Mouse (Mus musculus) layer of hippocampus, adult 8-10 months (tissue): ENCODE results near the gene Vat1l. TPM values are rescaled to one million over a fixed set of nuclear protein-coding genes. Genes with fewer than 3 reads are reported as not detected.

Experiments
- DNase-seq, 2 experiments: peaks; one replicate each; pipeline ENCODE4 v3.0.0; 2022; ENCODE audit warnings: low spot score in 2 of 2
- total RNA-seq, 4 experiments: library from RNA; stranded (reverse); gene quantifications; 2 replicates each; pipeline ENCODE4 v1.2.4; 2022

Vat1l gene
- 10 to 100 TPM; 12.5 to 15.3 (median 13.2) TPM for total RNA-seq

DNA sequence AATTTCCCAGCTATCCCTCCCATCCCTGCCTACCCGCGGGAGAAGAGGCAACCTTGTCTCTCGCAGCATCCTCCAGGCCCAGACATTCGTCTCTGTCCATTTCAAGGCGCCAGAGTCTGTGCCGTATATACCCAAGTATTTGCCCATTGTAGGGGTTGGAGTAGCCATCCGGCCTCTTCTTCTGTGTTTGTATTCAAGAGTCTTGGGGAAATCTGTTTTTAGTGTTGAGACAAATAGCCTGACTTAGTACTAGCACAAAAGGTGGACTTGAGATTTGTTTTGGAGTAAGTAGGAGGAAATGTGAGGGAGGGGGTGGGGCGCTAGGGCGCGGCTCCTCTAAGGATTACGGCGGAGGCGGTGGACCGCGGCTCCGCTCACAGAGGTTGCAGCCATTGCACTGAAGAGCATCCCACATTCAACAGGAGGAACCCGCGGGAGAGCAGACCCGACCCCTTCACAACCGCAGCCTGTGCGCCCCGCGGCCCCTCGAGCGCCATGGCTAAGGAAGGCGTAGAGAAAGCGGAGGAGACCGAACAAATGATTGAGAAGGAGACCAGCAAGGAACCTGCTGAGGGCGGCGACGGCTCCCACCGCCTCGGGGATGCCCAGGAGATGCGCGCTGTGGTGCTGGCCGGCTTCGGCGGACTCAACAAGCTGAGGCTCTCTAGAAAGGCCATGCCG is at the start of gene Vat1l:
TSS of gene Vat1l (plus strand) at position 392 of the 681 bp plus-strand sequence.
- peak in 1 of 2 experiments; percentile 25 for DNase-seq

- DNase-seq: no peak
Measured at GRCm38 (mm10) chr8:114158586-114158985, 46.8 kb upstream of the Vat1l start.

GRCm38 (mm10) chr8:114159666-114160065 is 45.7 kb upstream of the Vat1l start:
- DNase-seq: no peak

DNA sequence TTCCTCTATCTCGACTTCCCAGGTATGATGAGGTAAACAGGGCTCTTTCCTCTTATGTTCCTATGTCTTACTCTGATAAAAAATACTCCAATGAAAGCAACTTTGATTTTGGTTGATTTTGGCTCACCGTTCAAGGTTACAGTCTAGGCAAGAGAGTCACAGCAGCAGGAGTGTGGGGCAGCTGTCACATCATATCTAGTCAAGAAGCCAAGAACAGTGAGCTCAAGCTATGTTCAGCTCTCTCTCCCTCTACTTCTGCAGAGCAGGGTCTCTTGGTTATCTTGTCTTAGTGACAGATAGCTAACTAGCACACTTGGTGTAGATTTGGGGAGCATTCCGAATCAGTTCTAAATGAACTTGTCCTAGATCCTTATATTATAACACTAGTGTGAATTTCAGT is 41.5 kb upstream of the Vat1l start:
- no peak for DNase-seq

DNA sequence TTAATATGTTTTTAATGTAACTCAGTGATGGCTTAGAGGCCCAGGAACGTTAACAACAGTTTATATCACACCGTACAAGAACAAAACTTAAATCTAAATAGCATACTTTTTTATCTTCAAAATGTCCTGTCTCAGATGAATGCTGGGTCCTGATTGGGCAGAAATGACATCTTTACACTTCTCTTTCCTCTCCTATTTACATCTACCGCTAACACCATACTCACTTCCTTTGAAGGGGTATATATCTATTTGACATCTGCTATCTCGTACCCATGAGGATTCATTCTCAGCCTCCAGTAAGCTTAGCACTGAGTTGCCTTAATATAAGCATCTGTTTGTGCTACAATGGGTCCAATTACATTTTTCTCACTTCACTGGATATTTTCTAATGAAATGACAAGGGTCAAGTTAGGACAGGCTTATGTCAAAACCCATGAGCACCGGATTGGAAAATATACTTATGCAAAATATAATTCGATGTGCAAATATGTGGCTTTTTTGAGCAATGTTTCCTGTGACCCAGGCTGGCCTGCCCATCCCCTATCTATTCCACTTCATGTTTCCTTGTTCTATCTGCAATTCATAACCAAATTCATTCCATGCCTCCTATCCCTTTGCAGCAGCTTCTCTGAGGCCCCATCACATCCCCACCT is 40.8 kb upstream of the Vat1l start:
- DNase-seq: no peak

DNA sequence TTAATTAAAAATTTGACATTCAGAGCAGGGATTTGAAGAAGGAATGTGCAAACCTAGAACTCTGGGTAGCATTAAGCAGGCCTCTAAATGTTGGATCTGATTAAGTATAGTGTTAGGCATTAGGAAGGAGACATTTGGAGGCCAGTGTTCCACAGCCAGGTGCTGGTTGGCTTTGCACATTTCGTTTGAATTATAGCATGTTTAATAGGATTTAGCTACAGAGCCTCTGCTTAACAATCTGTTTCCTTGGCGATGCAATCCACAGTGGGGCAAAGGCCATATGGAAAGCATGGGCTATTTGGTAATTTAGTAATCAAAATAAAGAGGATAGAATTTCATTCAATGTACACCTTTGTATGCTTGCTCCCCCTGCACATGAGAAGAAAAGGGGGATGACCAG is 39.7 kb upstream of the Vat1l start:
- no peak for DNase-seq

- DNase-seq: no peak
Measured at GRCm38 (mm10) chr8:114176721-114177120, 28.7 kb upstream of the Vat1l start.

GRCm38 (mm10) chr8:114193334-114193733 is 12.1 kb upstream of the Vat1l start:
- no peak for DNase-seq

DNA sequence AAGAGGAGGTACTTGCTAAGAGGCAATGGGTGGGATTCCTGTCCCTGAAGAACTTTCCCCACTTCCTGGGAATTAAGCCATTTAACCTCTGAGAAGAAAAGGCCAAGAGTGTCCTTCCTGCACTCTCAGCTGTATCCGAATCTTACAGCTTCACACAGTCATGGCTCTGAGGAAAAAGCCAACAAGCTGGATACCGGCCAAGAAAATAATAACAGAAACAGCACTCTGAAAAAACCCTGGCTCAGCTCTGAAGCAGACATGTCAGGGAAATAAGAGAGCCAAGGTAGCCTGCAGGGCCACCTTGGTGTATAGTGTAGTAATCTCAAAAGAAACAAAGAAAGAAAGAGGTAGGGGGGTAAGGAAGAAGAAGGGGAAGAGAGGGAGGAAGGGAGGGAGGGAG is 6.4 kb upstream of the Vat1l start:
- DNase-seq: no peak

DNA sequence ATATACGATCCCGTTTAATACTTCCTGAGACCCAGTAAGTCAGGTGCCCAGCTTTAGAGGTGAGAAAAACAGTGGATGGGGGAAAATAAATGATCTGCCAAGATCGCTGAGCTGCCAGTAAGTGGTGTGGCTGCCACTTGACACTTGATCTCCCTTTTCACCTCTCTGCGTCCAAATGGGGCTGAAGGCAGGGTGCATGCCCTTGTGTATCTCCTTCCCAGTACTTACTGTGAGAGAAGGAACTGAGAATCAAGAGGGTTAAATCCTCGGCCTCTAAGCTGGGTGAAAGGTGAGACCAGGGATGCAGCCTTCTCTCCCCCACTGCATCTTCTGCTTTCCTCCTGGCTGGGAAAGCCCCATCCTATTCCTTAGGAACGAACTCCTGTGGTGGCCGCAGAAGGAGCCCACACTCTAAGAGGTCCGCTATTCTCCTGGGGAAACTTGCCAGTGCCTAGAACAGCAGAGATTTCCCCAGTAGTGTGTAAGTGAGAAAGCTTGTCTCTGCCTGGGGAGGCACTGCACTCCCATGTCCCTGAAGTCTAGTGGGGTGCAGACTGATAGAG is 1.1 kb downstream of the Vat1l start:
- DNase-seq: no peak

DNA sequence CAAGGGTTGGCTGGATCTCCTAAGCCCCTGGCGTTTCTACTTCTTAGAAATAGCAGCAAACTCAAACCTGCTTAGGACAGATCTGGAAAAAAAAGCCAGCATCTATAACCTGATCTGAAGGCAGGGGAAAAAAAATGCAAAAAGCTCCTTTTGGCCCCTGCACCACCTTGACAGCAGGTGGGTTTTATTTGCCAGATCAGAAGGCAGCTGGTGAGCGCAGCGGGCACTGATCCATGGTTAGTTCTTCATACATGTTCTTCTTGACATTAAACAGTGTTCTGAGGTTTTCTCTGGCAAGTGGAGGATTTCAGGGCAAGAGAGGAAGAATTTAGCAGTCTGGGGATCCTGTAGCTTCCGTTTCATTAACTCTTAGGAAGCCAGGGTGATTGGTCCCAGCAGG is 1.6 kb downstream of the Vat1l start:
- no peak for DNase-seq

DNA sequence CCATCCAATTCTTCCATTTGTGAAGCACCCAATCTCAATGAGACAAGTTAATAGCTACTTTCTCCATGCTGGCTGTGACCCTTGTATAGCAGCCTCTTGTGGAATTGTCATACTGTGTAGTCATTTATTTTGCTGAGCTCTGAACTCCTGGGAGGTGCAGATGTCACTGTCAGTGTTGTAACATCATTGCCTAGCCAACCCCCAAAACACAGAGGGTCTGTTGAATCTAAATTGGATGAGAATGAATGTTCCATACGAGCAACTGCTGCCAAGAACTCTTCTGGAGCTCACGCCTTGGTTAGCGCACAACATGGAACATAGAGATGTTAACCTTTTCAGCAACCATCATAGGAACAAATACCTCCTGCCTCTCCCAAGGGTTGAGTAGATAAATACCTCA is 15.4 kb downstream of the Vat1l start:
- DNase-seq: no peak

GRCm38 (mm10) chr8:114222001-114222400 is 16.6 kb downstream of the Vat1l start:
- DNase-seq: no peak

DNA sequence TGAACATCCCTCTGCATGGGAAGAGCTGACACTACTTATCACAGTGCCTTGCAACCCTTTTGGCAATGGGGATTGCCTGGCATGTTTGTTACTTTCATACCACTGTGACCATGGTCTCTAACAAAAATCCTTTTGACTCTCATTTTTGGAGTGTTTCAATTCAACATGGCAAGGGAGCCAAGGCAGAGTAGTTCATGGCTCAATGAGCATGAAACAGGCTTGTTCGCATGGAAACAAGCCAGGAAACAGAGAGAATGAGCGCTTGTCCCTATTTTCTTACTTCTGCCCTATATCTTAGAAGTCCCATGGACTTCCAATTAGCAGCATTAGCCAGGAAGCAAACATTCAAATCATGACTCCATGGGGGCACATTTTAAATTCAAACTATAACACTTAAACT is 18.6 kb downstream of the Vat1l start:
- no peak for DNase-seq

- DNase-seq: no peak
Measured at GRCm38 (mm10) chr8:114251321-114252065, 46.1 kb downstream of the Vat1l start.

DNA sequence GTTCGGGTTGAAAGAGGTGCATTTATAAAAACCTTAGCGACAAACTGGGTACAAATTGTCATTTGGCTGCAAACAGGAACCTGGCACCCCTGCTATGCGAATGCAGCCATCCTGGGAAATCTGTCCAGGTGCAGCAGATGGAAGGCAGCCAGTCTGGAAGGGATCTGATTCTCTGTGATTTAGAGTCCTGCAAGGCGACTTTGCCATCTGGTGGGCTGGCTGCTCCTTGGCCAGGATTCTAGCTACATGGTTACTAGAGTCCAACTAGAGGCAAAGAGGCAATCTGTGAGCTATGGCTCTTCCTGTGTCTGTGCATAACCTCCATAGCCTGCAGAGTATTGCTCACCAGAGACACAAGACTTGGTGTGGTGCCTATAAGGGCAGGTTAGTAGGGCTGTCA is 53.3 kb downstream of the Vat1l start:
- DNase-seq: peak in 1 of 2 experiments; percentile 14

DNA sequence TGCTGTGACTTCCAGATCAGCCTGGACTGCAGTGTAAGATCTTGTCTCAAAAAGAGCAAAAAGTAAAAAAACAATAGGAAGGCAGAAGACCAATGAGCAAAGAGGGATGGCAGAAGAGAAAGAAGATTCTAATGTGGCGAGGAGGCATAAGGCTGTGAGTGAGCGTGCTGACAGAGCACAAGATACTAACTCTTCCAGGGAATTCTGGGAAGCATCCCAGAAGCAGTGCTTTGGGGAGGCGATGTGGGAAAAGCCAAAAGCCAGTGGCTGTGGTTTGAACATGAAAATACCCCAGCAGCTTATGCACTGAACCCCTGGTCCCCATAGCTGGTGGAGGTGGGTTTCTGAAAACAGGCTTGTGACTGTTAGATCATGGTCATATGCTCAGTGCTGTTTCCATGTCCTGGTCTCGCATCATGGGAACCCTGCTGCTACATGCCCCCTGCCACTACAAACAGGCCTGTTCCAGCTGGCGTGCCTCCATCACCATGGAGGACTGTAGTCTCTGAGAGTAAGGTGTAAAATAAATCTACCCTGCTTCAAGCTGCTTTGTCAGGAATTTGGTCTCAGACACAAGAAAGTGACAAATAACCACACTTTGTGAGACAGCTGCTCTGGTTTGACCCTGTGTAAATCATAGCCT is 54.4 kb downstream of the Vat1l start:
- no peak for DNase-seq

DNA sequence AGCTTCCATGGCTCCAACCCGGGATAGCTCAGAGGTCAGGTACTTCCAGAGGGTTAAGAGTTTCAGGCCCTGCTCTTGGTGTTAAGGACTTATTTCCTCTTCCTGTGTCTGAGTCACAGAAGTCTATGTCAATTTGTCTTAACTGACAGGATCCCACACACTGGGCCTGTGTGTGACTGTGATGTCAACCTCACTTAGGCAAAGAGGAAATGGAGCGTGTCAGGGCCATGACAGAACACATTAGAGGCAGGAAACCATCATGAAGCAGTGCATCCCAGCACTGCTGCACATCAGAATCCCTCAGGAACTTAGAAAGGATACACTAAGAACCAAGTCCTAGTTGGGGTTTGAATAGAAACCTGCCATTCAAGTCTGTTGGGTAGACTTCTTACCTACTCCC is 56.9 kb downstream of the Vat1l start:
- no peak for DNase-seq

DNA sequence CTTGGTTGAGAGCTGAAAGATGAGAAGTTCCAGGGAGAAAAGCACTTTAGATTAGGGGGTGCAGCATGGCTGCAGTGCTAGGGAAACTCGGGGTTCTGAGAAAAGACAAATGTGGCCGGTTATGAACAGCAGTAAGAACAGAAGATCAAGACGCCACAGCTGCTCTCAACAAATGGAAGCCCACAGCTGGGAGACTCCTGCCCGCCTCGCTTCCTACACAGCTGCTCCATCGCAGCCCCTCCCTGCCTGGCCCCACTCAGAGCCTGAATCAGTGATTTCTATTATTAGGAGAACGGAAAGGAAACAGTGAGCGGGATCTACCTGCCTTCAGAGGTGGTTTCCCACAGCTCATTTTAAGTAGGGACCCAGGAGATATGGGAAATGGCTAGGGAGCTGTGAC is 69.1 kb downstream of the Vat1l start:
- no peak for DNase-seq

DNA sequence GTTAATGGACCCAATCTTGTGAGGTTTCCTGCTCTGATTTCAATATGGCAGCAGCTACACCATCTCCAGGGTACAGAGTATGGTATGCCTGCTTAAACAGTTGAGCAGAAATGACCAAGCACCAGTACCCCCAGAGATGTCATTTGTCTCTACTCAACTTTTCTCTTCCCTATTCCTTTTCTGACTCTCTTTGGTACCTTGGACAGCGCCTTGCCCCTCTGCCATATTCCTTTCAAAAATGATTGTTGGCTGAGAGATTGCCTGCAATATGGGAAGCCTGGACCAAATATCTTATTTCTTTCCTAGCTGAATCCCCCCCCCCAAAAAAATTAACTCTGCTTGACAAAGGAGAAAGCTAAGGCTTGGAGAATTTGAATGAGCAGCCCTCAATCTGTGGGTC is 75.7 kb downstream of the Vat1l start:
- DNase-seq: no peak

GRCm38 (mm10) chr8:114294889-114295748 is 89.7 kb downstream of the Vat1l start:
- peak; percentile 85 to 86 for DNase-seq
